10 mouse cellular contexts compared by ENCODE assay signal in genomic region chr4:136733217-136733865, GRCm38 (mm10).
DNase-seq lines count a peak whose midpoint lies in the region; ATAC-seq and TF ChIP-seq lines count a peak whose summit lies in the region.
"Had no signal": no experiment of that assay in that cellular context is flagged by ENCODE, and none has a peak within 500 bp of the region (broad histone marks: within the 10 kb centered on the region; RNA-seq: fewer than 3 reads in every experiment).

No protein-coding gene starts in this region.

- no peaks in the 10 kb centered on the region for H3K36me3 ChIP-seq in heart, embryonic 10.5 days
- H3K36me3 ChIP-seq in ES-E14 (ENCODE audit: control insufficient read depth, insufficient read depth, low read length, poor library complexity, severe bottlenecking): no peaks in the 10 kb centered on the region
- no peaks in the 10 kb centered on the region for H3K36me3 ChIP-seq in forebrain, postnatal 0 days (ENCODE audit: insufficient read depth)
- no peaks in the 10 kb centered on the region for H3K36me3 ChIP-seq in liver, embryonic 11.5 days (ENCODE audit: control insufficient read depth, insufficient read depth, low read length)
- H3K36me3 ChIP-seq: liver, embryonic 13.5 days had no signal

- intact Hi-C loops in heart, postnatal 25 days (cut with DNase I): no loop called here

- in situ Hi-C loops in ES-E14 (cut with MboI; ENCODE audit: low sequenced_read_pairs in 2 of 2, unreplicated experiment in 2 of 2): no loop called here

- H3K27ac ChIP-seq in heart, embryonic 10.5 days: peak overlapping the region; percentile 67
- peak overlapping the region; percentile 61 for H3K27ac ChIP-seq in ES-E14 (ENCODE audit: insufficient read depth, low read depth, low read length, poor library complexity, severe bottlenecking)
- no peak overlapping the region for H3K27ac ChIP-seq in forebrain, postnatal 0 days (ENCODE audit: low read depth, low read length)
- H3K27ac ChIP-seq in liver, embryonic 11.5 days (ENCODE audit: low read depth, low read length): no peak overlapping the region
- H3K27ac ChIP-seq: liver, embryonic 13.5 days had no signal

- 33% methylated on average over 11 of the region's 11 CpGs for WGBS in heart, embryonic 10.5 days
- WGBS in forebrain, postnatal 0 days: 18% methylated on average over 11 of the region's 11 CpGs
- WGBS in liver, embryonic 11.5 days: 33% methylated on average over 11 of the region's 11 CpGs

- H3K4me1 ChIP-seq in heart, embryonic 10.5 days: peaks cover 56% of the 10 kb centered on the region
- H3K4me1 ChIP-seq in ES-E14 (ENCODE audit: control insufficient read depth in 2 of 2, insufficient read depth in 2 of 2, low read length in 2 of 2, poor library complexity in 1 of 2): peaks cover 31 to 55% of the 10 kb centered on the region in 2 experiments
- peaks cover 17% of the 10 kb centered on the region; the same call in 1 of the 2 replicates for H3K4me1 ChIP-seq in forebrain, postnatal 0 days (ENCODE audit: insufficient read depth)
- peaks cover 20% of the 10 kb centered on the region for H3K4me1 ChIP-seq in liver, embryonic 11.5 days (replicated peaks; ENCODE audit: control insufficient read depth, insufficient read depth, low read length)

- H3K27me3 ChIP-seq in heart, embryonic 10.5 days (ENCODE audit: insufficient read depth, poor library complexity, severe bottlenecking): peaks cover 20% of the 10 kb centered on the region; the same call in 1 of the 2 replicates
- no peaks in the 10 kb centered on the region for H3K27me3 ChIP-seq in forebrain, postnatal 0 days (ENCODE audit: insufficient read depth, low read length)
- H3K27me3 ChIP-seq in liver, embryonic 11.5 days (replicated peaks; ENCODE audit: control insufficient read depth, insufficient read depth, low read length): no peaks in the 10 kb centered on the region
- H3K27me3 ChIP-seq: liver, embryonic 13.5 days had no signal

- TF ChIP-seq CTCF in forebrain, postnatal 0 days (IDR thresholded peaks at IDR 0.05; ENCODE audit: low read depth): no peak

- no peak for DNase-seq in heart, embryonic 10.5 days (ENCODE audit: low spot score)
- DNase-seq in heart, postnatal 25 days (ENCODE audit: low spot score): no peak
- no peak for DNase-seq in ES-E14 (ENCODE audit: low read depth, low spot score)
- no peak for DNase-seq in forebrain, postnatal 0 days
- DNase-seq in ovary, postnatal 14 days (ENCODE audit: low spot score): no peak
- DNase-seq in right cerebral cortex, postnatal 14 days: no peak
- no peak for DNase-seq in liver, embryonic 11.5 days (ENCODE audit: low spot score)
- DNase-seq: gastrocnemius, postnatal 25 days; liver, embryonic 13.5 days had no signal

- no peak overlapping the region for H3K4me2 ChIP-seq in forebrain, postnatal 0 days (ENCODE audit: low read depth)
- H3K4me2 ChIP-seq in liver, embryonic 11.5 days: no peak overlapping the region
- H3K4me2 ChIP-seq: liver, embryonic 13.5 days had no signal

- H3K9ac ChIP-seq in ES-E14 (ENCODE audit: insufficient read depth, low read depth, low read length, poor library complexity, severe bottlenecking): peak overlapping the region; percentile 51; the same call in 1 of the 2 replicates
- peak overlapping the region; percentile 31; the same call in 1 of the 2 replicates for H3K9ac ChIP-seq in forebrain, postnatal 0 days
- no peak overlapping the region for H3K9ac ChIP-seq in liver, embryonic 11.5 days (ENCODE audit: low read depth, low read length)
- H3K9ac ChIP-seq: liver, embryonic 13.5 days had no signal

- H3K9me3 ChIP-seq in heart, embryonic 10.5 days: no peaks in the 10 kb centered on the region
- no peaks in the 10 kb centered on the region for H3K9me3 ChIP-seq in ES-E14 (ENCODE audit: control insufficient read depth, insufficient read depth, low read depth, low read length)
- H3K9me3 ChIP-seq in forebrain, postnatal 0 days (ENCODE audit: low read length): no peaks in the 10 kb centered on the region
- no peaks in the 10 kb centered on the region for H3K9me3 ChIP-seq in liver, embryonic 11.5 days (ENCODE audit: control insufficient read depth, low read length)
- H3K9me3 ChIP-seq: liver, embryonic 13.5 days had no signal

- H3K4me3 ChIP-seq in heart, embryonic 10.5 days: no peak overlapping the region
- peak overlapping the region; percentile 11 to 20; a peak in 2 of 4 replicates for H3K4me3 ChIP-seq in ES-E14 (ENCODE audit: insufficient read depth in 1 of 2, low read depth in 1 of 2, low read length in 2 of 2, poor library complexity in 1 of 2, severe bottlenecking in 1 of 2)
- no peak overlapping the region for H3K4me3 ChIP-seq in forebrain, postnatal 0 days (ENCODE audit: low read depth, low read length)
- no peak overlapping the region for H3K4me3 ChIP-seq in liver, embryonic 11.5 days (ENCODE audit: low read depth, low read length)
- H3K4me3 ChIP-seq: liver, embryonic 13.5 days had no signal

- no peak for ATAC-seq in forebrain, postnatal 0 days
- peak; percentile 44 for ATAC-seq in megakaryocyte progenitor cell, adult 5-6 weeks (replicated peaks; ENCODE audit: poor library complexity)
- no peak for ATAC-seq in liver, embryonic 11.5 days (replicated peaks; ENCODE audit: low FRiP score)

TF ChIP-seq in ES-E14, 5 proteins besides CTCF, POLR2A, EP300 and RAD21:
- TF ChIP-seq ZC3H11A (IDR thresholded peaks at IDR 0.05; ENCODE audit: borderline replicate concordance, low read depth, low read length): no peak
- no peak for TF ChIP-seq MAFK (IDR thresholded peaks at IDR 0.05; ENCODE audit: insufficient read depth, low read depth, low read length)
- TF ChIP-seq HCFC1 (IDR thresholded peaks at IDR 0.05; ENCODE audit: borderline replicate concordance, insufficient read depth, low read length): no peak
- TF ChIP-seq CHD2 (IDR thresholded peaks at IDR 0.05; ENCODE audit: low read depth, low read length): no peak
- TF ChIP-seq ZNF384 (IDR thresholded peaks at IDR 0.05; ENCODE audit: low read depth, low read length): no peak

Comparison
In these comparisons a context has a peak if more than half of its experiments do, and no peak if none do; other contexts are left out.
1. H3K27ac ChIP-seq: peak in heart, embryonic 10.5 days (single experiment) and ES-E14 (single experiment); none in forebrain, postnatal 0 days (single experiment) and liver, embryonic 11.5 days (single experiment).
2. H3K4me3 ChIP-seq: peak in ES-E14 (2 of 2); none in heart, embryonic 10.5 days (single experiment), forebrain, postnatal 0 days (single experiment) and liver, embryonic 11.5 days (single experiment).